Mouse (Mus musculus): ENCODE results near the gene Ssb. TPM values are rescaled to one million over a fixed set of nuclear protein-coding genes. Genes with fewer than 3 reads are reported as not detected.

Ssb gene
- 100 to 1,000 TPM; 313 to 322 TPM for polyA plus RNA-seq (2017; shearing (Covaris generic))

- ATAC-seq = peak; percentile 75
Observed at GRCm38 (mm10) chr2:69861485-69862091, at the start of gene Ssb. Gene Ssb (plus strand): TSS chr2:69861562.

- no peak for ATAC-seq
Observed at GRCm38 (mm10) chr2:69816575-69816974, 44.8 kb upstream of the Ssb start.

GRCm38 (mm10) chr2:69818350-69819085, 42.8 kb upstream of the Ssb start:
- ATAC-seq = no peak

- ATAC-seq = no peak
Observed at GRCm38 (mm10) chr2:69820201-69820600, 41.2 kb upstream of the Ssb start.

GRCm38 (mm10) chr2:69821711-69822110, 39.7 kb upstream of the Ssb start, which contains the start of gene Klhl23:
Gene Klhl23 (plus strand): TSS chr2:69821944.
- no peak for ATAC-seq

- no peak for ATAC-seq
Observed at GRCm38 (mm10) chr2:69822361-69823128, 38.8 kb upstream of the Ssb start.

- ATAC-seq = no peak
Observed at GRCm38 (mm10) chr2:69823129-69823677, 38.2 kb upstream of the Ssb start.

- ATAC-seq = no peak
Observed at GRCm38 (mm10) chr2:69825898-69826297, 35.5 kb upstream of the Ssb start.

- ATAC-seq = no peak
Observed at GRCm38 (mm10) chr2:69826380-69826779, 35.0 kb upstream of the Ssb start.

GRCm38 (mm10) chr2:69828031-69828430, 33.3 kb upstream of the Ssb start:
- ATAC-seq = no peak

GRCm38 (mm10) chr2:69829680-69830079, 31.7 kb upstream of the Ssb start:
- no peak for ATAC-seq

GRCm38 (mm10) chr2:69830116-69830515, 31.2 kb upstream of the Ssb start:
- no peak for ATAC-seq

GRCm38 (mm10) chr2:69837244-69837967, 24.0 kb upstream of the Ssb start:
- ATAC-seq = no peak

- ATAC-seq = no peak
Observed at GRCm38 (mm10) chr2:69837996-69838395, 23.4 kb upstream of the Ssb start.

GRCm38 (mm10) chr2:69838707-69839106, 22.7 kb upstream of the Ssb start:
- no peak for ATAC-seq

- no peak for ATAC-seq
Observed at GRCm38 (mm10) chr2:69840261-69840660, 21.1 kb upstream of the Ssb start.

- no peak for ATAC-seq
Observed at GRCm38 (mm10) chr2:69849215-69849614, 12.1 kb upstream of the Ssb start.

GRCm38 (mm10) chr2:69851427-69852058, 9.8 kb upstream of the Ssb start:
- ATAC-seq = no peak

- no peak for ATAC-seq
Observed at GRCm38 (mm10) chr2:69856392-69856791, 5.0 kb upstream of the Ssb start.

- ATAC-seq = no peak
Observed at GRCm38 (mm10) chr2:69857882-69858281, 3.5 kb upstream of the Ssb start.

GRCm38 (mm10) chr2:69860972-69861452, 350 bp upstream of the Ssb start:
- peak; percentile 45 for ATAC-seq
